Mouse (Mus musculus): ENCODE measurements around the gene Srrm1. TPM values are rescaled to one million over a fixed set of nuclear protein-coding genes. Genes with fewer than 3 reads are reported as not detected.
"Not testable (repeated sequence)": the region's sequence is repeated elsewhere in the genome, so short reads cannot be mapped to it uniquely, and the experiment has no call there.

The Srrm1 gene
- polyA plus RNA-seq, 1 experiment, result 124 TPM

- Histone ChIP-seq H3K27ac (ENCODE audit: insufficient read depth, low read length) (no peak overlapping the region), H3K27me3 (ENCODE audit: control insufficient read depth, insufficient read depth, low read length) (no peaks in the 10 kb centered on the region), H3K4me3 (replicated peaks; ENCODE audit: insufficient read depth, low read depth, low read length) (no peak overlapping the region), H3K4me1 (ENCODE audit: control insufficient read depth, insufficient read depth, low read length) (no peaks in the 10 kb centered on the region)
- WGBS, result 76% methylated on average over 11 of the region's 11 CpGs
- no peak for TF ChIP-seq CTCF (IDR thresholded peaks at IDR 0.05; ENCODE audit: borderline replicate concordance, insufficient read depth, low read depth, low read length)
- TF ChIP-seq POLR2A (IDR thresholded peaks at IDR 0.05; ENCODE audit: borderline replicate concordance, insufficient read depth, low read length), result no peak
- DNase-seq, result no peak
These were observed 17.3 kb upstream of the Srrm1 start for GRCm38 (mm10) chr4:135370372-135370771.

- Histone ChIP-seq H3K4me3 (replicated peaks; ENCODE audit: insufficient read depth, low read depth, low read length) (no peak overlapping the region), H3K27ac (ENCODE audit: insufficient read depth, low read length) (no peak overlapping the region), H3K27me3 (ENCODE audit: control insufficient read depth, insufficient read depth, low read length) (no peaks in the 10 kb centered on the region), H3K4me1 (ENCODE audit: control insufficient read depth, insufficient read depth, low read length) (no peaks in the 10 kb centered on the region)
- no peak for DNase-seq
- no peak for TF ChIP-seq POLR2A (IDR thresholded peaks at IDR 0.05; ENCODE audit: borderline replicate concordance, insufficient read depth, low read length)
- no peak for TF ChIP-seq CTCF (IDR thresholded peaks at IDR 0.05; ENCODE audit: borderline replicate concordance, insufficient read depth, low read depth, low read length)
- WGBS, result 20% methylated on average over 6 of the region's 6 CpGs
These were observed 9.7 kb upstream of the Srrm1 start for GRCm38 (mm10) chr4:135362828-135363227.

GRCm38 (mm10) chr4:135361722-135362121 lies 8.6 kb upstream of the Srrm1 start:
- no peak overlapping the region for H3K4me3 ChIP-seq (replicated peaks; ENCODE audit: insufficient read depth, low read depth, low read length)
- H3K4me1 ChIP-seq (ENCODE audit: control insufficient read depth, insufficient read depth, low read length), result no peaks in the 10 kb centered on the region
- H3K27me3 ChIP-seq (ENCODE audit: control insufficient read depth, insufficient read depth, low read length), result no peaks in the 10 kb centered on the region
- no peak overlapping the region for H3K27ac ChIP-seq (ENCODE audit: insufficient read depth, low read length)
- 86% methylated on average over 12 of the region's 12 CpGs for WGBS
- no peak for TF ChIP-seq POLR2A (IDR thresholded peaks at IDR 0.05; ENCODE audit: borderline replicate concordance, insufficient read depth, low read length)
- TF ChIP-seq CTCF (IDR thresholded peaks at IDR 0.05; ENCODE audit: borderline replicate concordance, insufficient read depth, low read depth, low read length), result no peak
- DNase-seq, result no peak

- Histone ChIP-seq H3K27me3 (ENCODE audit: control insufficient read depth, insufficient read depth, low read length) (no peaks in the 10 kb centered on the region), H3K4me1 (ENCODE audit: control insufficient read depth, insufficient read depth, low read length) (peaks cover 4% of the 10 kb centered on the region; the same call in 1 of the 2 replicates), H3K4me3 (replicated peaks; ENCODE audit: insufficient read depth, low read depth, low read length) (peak overlapping the region; percentile 36), H3K27ac (ENCODE audit: insufficient read depth, low read length) (no peak overlapping the region)
- TF ChIP-seq POLR2A (IDR thresholded peaks at IDR 0.05; ENCODE audit: borderline replicate concordance, insufficient read depth, low read length) (no peak), CTCF (IDR thresholded peaks at IDR 0.05; ENCODE audit: borderline replicate concordance, insufficient read depth, low read depth, low read length) (peak; percentile 55; the same call in 1 of the 2 replicates)
- under 1% methylated on average over 6 of the region's 6 CpGs for WGBS
- DNase-seq, result peak in 1 of 2 experiments; percentile 36
These were observed 5.6 kb upstream of the Srrm1 start for GRCm38 (mm10) chr4:135358736-135359135.

GRCm38 (mm10) chr4:135357221-135357920 lies 4.2 kb upstream of the Srrm1 start:
- 69% methylated on average over 12 of the region's 12 CpGs for WGBS
- H3K27me3 ChIP-seq (ENCODE audit: control insufficient read depth, insufficient read depth, low read length), result no peaks in the 10 kb centered on the region
- H3K4me3 ChIP-seq (replicated peaks; ENCODE audit: insufficient read depth, low read depth, low read length), result no peak overlapping the region
- H3K4me1 ChIP-seq (ENCODE audit: control insufficient read depth, insufficient read depth, low read length), result peaks cover 4% of the 10 kb centered on the region; the same call in 1 of the 2 replicates
- no peak for TF ChIP-seq POLR2A (IDR thresholded peaks at IDR 0.05; ENCODE audit: borderline replicate concordance, insufficient read depth, low read length)
- no peak for TF ChIP-seq CTCF (IDR thresholded peaks at IDR 0.05; ENCODE audit: borderline replicate concordance, insufficient read depth, low read depth, low read length)
- DNase-seq, result no peak
- no peak overlapping the region for H3K27ac ChIP-seq (ENCODE audit: insufficient read depth, low read length)

- WGBS, result 82% methylated on average over 9 of the region's 9 CpGs
These were observed 2.9 kb upstream of the Srrm1 start for GRCm38 (mm10) chr4:135355886-135356550.

GRCm38 (mm10) chr4:135354751-135355150 lies 1.6 kb upstream of the Srrm1 start:
- not testable (repeated sequence) for H3K27ac ChIP-seq (ENCODE audit: insufficient read depth, low read length); DNase-seq; H3K4me3 ChIP-seq (replicated peaks; ENCODE audit: insufficient read depth, low read depth, low read length); H3K4me1 ChIP-seq (ENCODE audit: control insufficient read depth, insufficient read depth, low read length); H3K27me3 ChIP-seq (ENCODE audit: control insufficient read depth, insufficient read depth, low read length)

More at GRCm38 (mm10) chr4:135355886-135356550, 2.9 kb upstream of the Srrm1 start:
- no peak for TF ChIP-seq POLR2A (IDR thresholded peaks at IDR 0.05; ENCODE audit: borderline replicate concordance, insufficient read depth, low read length)
- no peak for TF ChIP-seq CTCF (IDR thresholded peaks at IDR 0.05; ENCODE audit: borderline replicate concordance, insufficient read depth, low read depth, low read length)
- Histone ChIP-seq H3K4me1 (ENCODE audit: control insufficient read depth, insufficient read depth, low read length) (peaks cover 4% of the 10 kb centered on the region; the same call in 1 of the 2 replicates), H3K27me3 (ENCODE audit: control insufficient read depth, insufficient read depth, low read length) (no peaks in the 10 kb centered on the region), H3K4me3 (replicated peaks; ENCODE audit: insufficient read depth, low read depth, low read length) (no peak overlapping the region), H3K27ac (ENCODE audit: insufficient read depth, low read length) (no peak overlapping the region)
- no peak for DNase-seq

Measured in cerebellum, adult 2 months (tissue).